In genomic region chr6:97407425-97407824, GRCm38 (mm10) we compare ENCODE assay signal across 25 mouse cellular contexts.
DNase-seq lines count a peak whose midpoint lies in the region; ATAC-seq and TF ChIP-seq lines count a peak whose summit lies in the region.
"Had no signal": no experiment of that assay in that cellular context is flagged by ENCODE, and none has a peak within 500 bp of the region (broad histone marks: within the 10 kb centered on the region; RNA-seq: fewer than 3 reads in every experiment).

No protein-coding gene starts in this region.

- TF ChIP-seq EP300 in liver, embryonic 14.5 days (IDR thresholded peaks at IDR 0.05; ENCODE audit: low read depth): peak; percentile 44

- H3K27ac ChIP-seq in heart, embryonic 11.5 days (ENCODE audit: low read depth, low read length): no peak overlapping the region
- no peak overlapping the region for H3K27ac ChIP-seq in liver, embryonic 14.5 days
- no peak overlapping the region for H3K27ac ChIP-seq in forebrain, postnatal 0 days (ENCODE audit: low read depth, low read length)
- H3K27ac ChIP-seq: forebrain, embryonic 13.5 days; heart, embryonic 13.5 days; hindbrain, embryonic 13.5 days; kidney, postnatal 0 days; layer of hippocampus, adult 2 months; limb, embryonic 10.5 days had no signal

- no peak for TF ChIP-seq CTCF in liver, embryonic 14.5 days (IDR thresholded peaks at IDR 0.05; ENCODE audit: low read depth)
- no peak for TF ChIP-seq CTCF in forebrain, postnatal 0 days (IDR thresholded peaks at IDR 0.05; ENCODE audit: low read depth)

- no peaks in the 10 kb centered on the region for H3K36me3 ChIP-seq in heart, embryonic 11.5 days (ENCODE audit: control insufficient read depth, insufficient read depth, low read length)
- no peaks in the 10 kb centered on the region for H3K36me3 ChIP-seq in liver, embryonic 14.5 days (replicated peaks; ENCODE audit: control insufficient read depth, insufficient read depth, low read depth)
- no peaks in the 10 kb centered on the region for H3K36me3 ChIP-seq in myocyte (ENCODE audit: control insufficient read depth, insufficient read depth)
- H3K36me3 ChIP-seq in forebrain, postnatal 0 days (ENCODE audit: insufficient read depth): no peaks in the 10 kb centered on the region
- H3K36me3 ChIP-seq: heart, embryonic 13.5 days; limb, embryonic 10.5 days had no signal

- no peak overlapping the region for H3K4me2 ChIP-seq in heart, embryonic 11.5 days
- H3K4me2 ChIP-seq in liver, embryonic 14.5 days (ENCODE audit: low read depth): peak overlapping the region; percentile 49
- peak overlapping the region; percentile 27 for H3K4me2 ChIP-seq in myocyte (ENCODE audit: low read depth)
- no peak overlapping the region for H3K4me2 ChIP-seq in forebrain, postnatal 0 days (ENCODE audit: low read depth)
- H3K4me2 ChIP-seq: forebrain, embryonic 13.5 days; heart, embryonic 13.5 days; hindbrain, embryonic 13.5 days had no signal

- no peak overlapping the region for H3K4me3 ChIP-seq in heart, embryonic 11.5 days (ENCODE audit: low read depth, low read length)
- H3K4me3 ChIP-seq in liver, embryonic 14.5 days (ENCODE audit: insufficient read depth in 1 of 2, low read depth in 2 of 2, low read length in 2 of 2): no peak overlapping the region
- no peak overlapping the region for H3K4me3 ChIP-seq in myocyte
- H3K4me3 ChIP-seq in forebrain, postnatal 0 days (ENCODE audit: low read depth, low read length): no peak overlapping the region
- H3K4me3 ChIP-seq: forebrain, embryonic 13.5 days; heart, embryonic 13.5 days; hindbrain, embryonic 13.5 days; layer of hippocampus, adult 2 months; limb, embryonic 10.5 days had no signal

- intact Hi-C loops in heart, postnatal 14 days (cut with DNase I): no loop called here

- H3K9me3 ChIP-seq in heart, embryonic 11.5 days (replicated peaks; ENCODE audit: control insufficient read depth, low read length): no peaks in the 10 kb centered on the region
- no peaks in the 10 kb centered on the region for H3K9me3 ChIP-seq in liver, embryonic 14.5 days (ENCODE audit: control insufficient read depth, low read length)
- no peaks in the 10 kb centered on the region for H3K9me3 ChIP-seq in forebrain, postnatal 0 days (ENCODE audit: low read length)
- H3K9me3 ChIP-seq: forebrain, embryonic 13.5 days; heart, embryonic 13.5 days; hindbrain, embryonic 13.5 days; limb, embryonic 10.5 days had no signal

- H3K27me3 ChIP-seq in heart, embryonic 11.5 days (ENCODE audit: control insufficient read depth, insufficient read depth, low read length): peaks cover 10% of the 10 kb centered on the region; the same call in 1 of the 2 replicates
- H3K27me3 ChIP-seq in liver, embryonic 14.5 days (ENCODE audit: control insufficient read depth, insufficient read depth, low read length): no peaks in the 10 kb centered on the region
- no peaks in the 10 kb centered on the region for H3K27me3 ChIP-seq in myocyte (ENCODE audit: control insufficient read depth, insufficient read depth, insufficient read length)
- no peaks in the 10 kb centered on the region for H3K27me3 ChIP-seq in forebrain, postnatal 0 days (ENCODE audit: insufficient read depth, low read length)
- H3K27me3 ChIP-seq: forebrain, embryonic 13.5 days; hindbrain, embryonic 13.5 days; Patski had no signal

- H3K79me2 ChIP-seq in myocyte (ENCODE audit: control insufficient read depth, insufficient read depth): no peaks in the 10 kb centered on the region

- no peak for ATAC-seq in heart, embryonic 11.5 days (replicated peaks; ENCODE audit: insufficient number of reproducible peaks, low FRiP score, low TSS enrichment)
- ATAC-seq in liver, embryonic 14.5 days (ENCODE audit: insufficient read depth): peak; percentile 55
- ATAC-seq in forebrain, postnatal 0 days: no peak
- ATAC-seq: CD4-positive, CD25-positive, alpha-beta regulatory T cell, adult 4 months; forebrain, embryonic 13.5 days; midbrain, embryonic 16.5 days had no signal

- TF ChIP-seq POLR2A in myocyte (IDR thresholded peaks at IDR 0.05; ENCODE audit: insufficient read length, low read depth): no peak

- peaks cover 36% of the 10 kb centered on the region for H3K4me1 ChIP-seq in heart, embryonic 11.5 days (ENCODE audit: control insufficient read depth, insufficient read depth, low read length)
- H3K4me1 ChIP-seq in liver, embryonic 14.5 days (replicated peaks; ENCODE audit: control insufficient read depth in 2 of 2, insufficient read depth in 2 of 2, low read length in 1 of 2): peaks cover 34 to 66% of the 10 kb centered on the region in 2 experiments
- no peaks in the 10 kb centered on the region for H3K4me1 ChIP-seq in forebrain, postnatal 0 days (ENCODE audit: insufficient read depth)

- no peak overlapping the region for H3ac ChIP-seq in myocyte (ENCODE audit: control insufficient read depth, insufficient read length)

- 70% methylated on average over 5 of the region's 5 CpGs for WGBS in heart, embryonic 11.5 days (ENCODE audit: insufficient replicate concordance)
- WGBS in liver, embryonic 14.5 days (ENCODE audit: insufficient replicate concordance): 18% methylated on average over 5 of the region's 5 CpGs
- WGBS in forebrain, postnatal 0 days: 91% methylated on average over 5 of the region's 5 CpGs

- 0 out of 2 replicates have a peak overlapping the region, but pooled peaks have one; percentile 5 for H3K9ac ChIP-seq in heart, embryonic 11.5 days (ENCODE audit: low read depth, low read length)
- no peak overlapping the region for H3K9ac ChIP-seq in liver, embryonic 14.5 days (replicated peaks)
- no peak overlapping the region for H3K9ac ChIP-seq in forebrain, postnatal 0 days
- H3K9ac ChIP-seq: forebrain, embryonic 13.5 days; heart, embryonic 13.5 days; hindbrain, embryonic 13.5 days had no signal

- no peak for DNase-seq in heart, postnatal 14 days
- DNase-seq in c-Kit-positive CD71-positive TER-119-positive erythroid progenitor cells, embryonic 14.5 days (ENCODE audit: low spot score): peak; percentile 54
- DNase-seq in liver, embryonic 14.5 days (ENCODE audit: low read depth in 3 of 3, low spot score in 3 of 3): peak; percentile 30 to 46 (median 36)
- DNase-seq in layer of hippocampus, adult 11-12 months (ENCODE audit: low spot score): no peak
- no peak for DNase-seq in forebrain, postnatal 0 days
- no peak for DNase-seq in adrenal gland, adult (ENCODE audit: inconsistent age in 2 of 2, low spot score in 1 of 2)
- DNase-seq: adrenal gland, adult 2 months; cerebellum, adult 8-10 months; cerebellum, postnatal 36 days; kidney, adult 2 months; lung, postnatal 10 days; right cerebral cortex, adult 18-20 months; thymus, adult 2 months; thymus, postnatal 4 days had no signal

TF ChIP-seq in myocyte, 11 proteins besides CTCF, POLR2A, EP300 and RAD21:
- no peak for TF ChIP-seq REST (IDR thresholded peaks at IDR 0.05; ENCODE audit: insufficient read depth, insufficient read length)
- TF ChIP-seq MYOG (IDR thresholded peaks at IDR 0.05; ENCODE audit: control insufficient read depth in 1 of 3, insufficient read depth in 1 of 3, insufficient read length in 2 of 3, low read depth in 2 of 3): peak in 1 of 3 experiments; percentile 70

Comparison
In these comparisons a context has a peak if more than half of its experiments do, and no peak if none do; other contexts are left out.
1. H3K4me2 ChIP-seq: peak in liver, embryonic 14.5 days (single experiment) and myocyte (single experiment); none in heart, embryonic 11.5 days (single experiment) and forebrain, postnatal 0 days (single experiment).
2. DNase-seq: peak in c-Kit-positive CD71-positive TER-119-positive erythroid progenitor cells, embryonic 14.5 days (single experiment) and liver, embryonic 14.5 days (3 of 3); none in heart, postnatal 14 days (0 of 2), layer of hippocampus, adult 11-12 months (single experiment), forebrain, postnatal 0 days (single experiment) and adrenal gland, adult (0 of 2).